Mouse (Mus musculus) midbrain, embryonic 14.5 days (tissue): ENCODE data around the gene S1pr2. TPM values are rescaled to one million over a fixed set of nuclear protein-coding genes. Genes with fewer than 3 reads are reported as not detected.
"Not testable (repeated sequence)": the region's sequence is repeated elsewhere in the genome, so short reads cannot be mapped to it uniquely, and the experiment has no call there.

Experiments used
- ATAC-seq: fragments of 200-750 bp; cut with Nextera tagmentation; 2 replicates; pipeline ENCODE4 v1.8.0; 2017; ENCODE audit warnings: moderate number of reproducible peaks, moderate library complexity; ENCODE audit not compliant: low FRiP score, low TSS enrichment
- DNase-seq: peaks from one replicate; pipeline ENCODE4 v3.0.0-alpha.2; 2015
- H3K27ac ChIP-seq: fragments of 300-500 bp; sonication (generic); replicated peaks from 2 replicates; pipeline ENCODE4 v1.5.1; 2014; ENCODE audit warnings: mild to moderate bottlenecking, low read depth, low read length, moderate library complexity
- H3K27me3 ChIP-seq: fragments of 300-500 bp; sonication (generic); 2 replicates; pipeline ENCODE4 v1.6.1; 2014; ENCODE audit warnings: low read length, control low read depth, mixed read lengths; ENCODE audit not compliant: control insufficient read depth, insufficient read depth
- H3K36me3 ChIP-seq: fragments of 300-500 bp; sonication (generic); 2 replicates; pipeline ENCODE4 v1.6.1; 2014; ENCODE audit warnings: low read length, control low read depth; ENCODE audit not compliant: control insufficient read depth, insufficient read depth
- H3K4me1 ChIP-seq: fragments of 300-500 bp; sonication (generic); 2 replicates; pipeline ENCODE4 v1.6.1; 2014; ENCODE audit warnings: mild to moderate bottlenecking, antibody characterized with exemption, low read length, control low read depth; ENCODE audit not compliant: control insufficient read depth, insufficient read depth
- H3K4me2 ChIP-seq: fragments of 300-500 bp; sonication (generic); 2 replicates; pipeline ENCODE4 v1.6.1; 2014; ENCODE audit warnings: mild to moderate bottlenecking, low read length, moderate library complexity
- H3K4me3 ChIP-seq: fragments of 300-500 bp; sonication (generic); replicated peaks from 2 replicates; pipeline ENCODE4 v1.5.1; 2014; ENCODE audit warnings: low read depth, low read length
- H3K9ac ChIP-seq: fragments of 300-500 bp; sonication (generic); replicated peaks from 2 replicates; pipeline ENCODE4 v1.6.1; 2014; ENCODE audit warnings: mild to moderate bottlenecking, low read length, moderate library complexity
- H3K9me3 ChIP-seq: fragments of 300-500 bp; sonication (generic); 2 replicates; pipeline ENCODE4 v1.6.1; 2016; ENCODE audit warnings: low read length, control low read depth, mixed read lengths; ENCODE audit not compliant: control insufficient read depth
- WGBS: fragments of 180-500 bp; shearing (Covaris S2); extraction: QIAGEN DNeasy Blood & Tissue Kit; methylation state at CpG from one replicate; pipeline ENCODE4 v1.1.7; 2014; 5-methylcytosine and 5-hydroxymethylcytosine counted together
- polyA plus RNA-seq: library from polyadenylated mRNA; unstranded; fragments of >200 nt; fragmentation: Nextera tagmentation; extraction: Ambion mirVana; gene quantifications from 2 replicates; pipeline ENCODE4 v1.2.1, GENCODE M21; 2014

Gene S1pr2
- polyA plus RNA-seq, 1 experiment from 2014 or later: 10.8 TPM

GRCm38 (mm10) chr9:21015571-21016130 lies 39.1 kb upstream of the S1pr2 start, which contains the start of gene Icam1:
TSS of gene Icam1 (plus strand) at chr9:21015985.
- ATAC-seq (no peak), DNase-seq (peak; percentile 13)
- no peak within 1 kb of the TSS for H3K27ac ChIP-seq
- H3K4me3 ChIP-seq: peak within 1 kb of the TSS; percentile 10; the same call in 1 of the 2 replicates
- 2% methylated on average over 30 of the region's 30 CpGs for WGBS
- no peaks in the 10 kb centered on the region for H3K36me3 ChIP-seq
- no peaks in the 10 kb centered on the region for H3K9me3 ChIP-seq
- peaks cover 42% of the 10 kb centered on the region for H3K27me3 ChIP-seq
- H3K4me1 ChIP-seq: no peaks in the 10 kb centered on the region
- H3K9ac ChIP-seq: no peak within 1 kb of the TSS
- H3K4me2 ChIP-seq: peak within 1 kb of the TSS; percentile 37

- H3K9ac ChIP-seq: no peak overlapping the region
- 3% methylated on average over 29 of the region's 29 CpGs for WGBS
- H3K27ac ChIP-seq: no peak overlapping the region
- ATAC-seq (no peak), DNase-seq (peak; percentile 18)
- H3K4me1 ChIP-seq: no peaks in the 10 kb centered on the region
- H3K27me3 ChIP-seq: peaks cover 42% of the 10 kb centered on the region
- H3K36me3 ChIP-seq: no peaks in the 10 kb centered on the region
- H3K4me2 ChIP-seq: peak overlapping the region; percentile 37
- H3K9me3 ChIP-seq: no peaks in the 10 kb centered on the region
- H3K4me3 ChIP-seq: no peak overlapping the region
These were observed 38.4 kb upstream of the S1pr2 start for GRCm38 (mm10) chr9:21014691-21015570.

- Histone ChIP-seq H3K9ac (no peak overlapping the region), H3K36me3 (peaks cover 18% of the 10 kb centered on the region), H3K27ac (no peak overlapping the region), H3K27me3 (peaks cover 32% of the 10 kb centered on the region), H3K9me3 (no peaks in the 10 kb centered on the region), H3K4me1 (no peaks in the 10 kb centered on the region), H3K4me2 (no peak overlapping the region), H3K4me3 (no peak overlapping the region)
- DNase-seq (no peak), ATAC-seq (no peak)
- 59% methylated on average over 1 of the region's 1 CpGs for WGBS
These were observed 35.8 kb upstream of the S1pr2 start for GRCm38 (mm10) chr9:21012368-21012767.

- DNase-seq (no peak), ATAC-seq (no peak)
- H3K4me3 ChIP-seq: no peak overlapping the region
- no peak overlapping the region for H3K4me2 ChIP-seq
- H3K27ac ChIP-seq: no peak overlapping the region
- peaks cover 27% of the 10 kb centered on the region for H3K27me3 ChIP-seq
- no peak overlapping the region for H3K9ac ChIP-seq
- no peaks in the 10 kb centered on the region for H3K4me1 ChIP-seq
- WGBS: 79% methylated on average over 5 of the region's 5 CpGs
- peaks cover 23% of the 10 kb centered on the region for H3K36me3 ChIP-seq
- H3K9me3 ChIP-seq: no peaks in the 10 kb centered on the region
These were observed 35.3 kb upstream of the S1pr2 start for GRCm38 (mm10) chr9:21011846-21012312.

GRCm38 (mm10) chr9:21010939-21011541 lies 34.5 kb upstream of the S1pr2 start:
- not testable (repeated sequence) for DNase-seq, H3K4me1 ChIP-seq, H3K27ac ChIP-seq, ATAC-seq, H3K9ac ChIP-seq, H3K9me3 ChIP-seq, H3K4me3 ChIP-seq, H3K4me2 ChIP-seq
- peaks cover 31% of the 10 kb centered on the region for H3K36me3 ChIP-seq
- H3K27me3 ChIP-seq: peaks cover 20% of the 10 kb centered on the region
- 72% methylated on average over 9 of the region's 9 CpGs for WGBS

GRCm38 (mm10) chr9:21010362-21010761 lies 33.8 kb upstream of the S1pr2 start:
- no peak overlapping the region for H3K4me3 ChIP-seq
- WGBS: 78% methylated on average over 2 of the region's 2 CpGs
- H3K27ac ChIP-seq: no peak overlapping the region
- H3K27me3 ChIP-seq: peaks cover 15% of the 10 kb centered on the region
- no peak for DNase-seq
- peaks cover 38% of the 10 kb centered on the region for H3K36me3 ChIP-seq
- H3K9me3 ChIP-seq: no peaks in the 10 kb centered on the region
- no peak overlapping the region for H3K9ac ChIP-seq
- ATAC-seq: no peak
- H3K4me2 ChIP-seq: no peak overlapping the region
- no peaks in the 10 kb centered on the region for H3K4me1 ChIP-seq

GRCm38 (mm10) chr9:21008007-21008406 lies 31.4 kb upstream of the S1pr2 start:
- H3K4me3 ChIP-seq: no peak overlapping the region
- ATAC-seq (no peak), DNase-seq (no peak)
- no peak overlapping the region for H3K4me2 ChIP-seq
- peaks cover 49% of the 10 kb centered on the region for H3K36me3 ChIP-seq
- H3K27ac ChIP-seq: no peak overlapping the region
- no peaks in the 10 kb centered on the region for H3K27me3 ChIP-seq
- no peaks in the 10 kb centered on the region for H3K9me3 ChIP-seq
- H3K9ac ChIP-seq: no peak overlapping the region
- 85% methylated on average over 7 of the region's 7 CpGs for whole genome bisulfite sequencing
- 0 out of 2 replicates have a peak, but pooled peaks cover 3% of the 10 kb centered on the region for H3K4me1 ChIP-seq

GRCm38 (mm10) chr9:21007313-21007952 lies 30.9 kb upstream of the S1pr2 start:
- Histone ChIP-seq H3K4me3 (no peak overlapping the region), H3K9me3 (no peaks in the 10 kb centered on the region), H3K27ac (no peak overlapping the region), H3K9ac (no peak overlapping the region), H3K4me1 (0 out of 2 replicates have a peak, but pooled peaks cover 3% of the 10 kb centered on the region), H3K27me3 (no peaks in the 10 kb centered on the region), H3K36me3 (peaks cover 49% of the 10 kb centered on the region), H3K4me2 (no peak overlapping the region)
- ATAC-seq (no peak), DNase-seq (no peak)
- WGBS: 95% methylated on average over 10 of the region's 10 CpGs
